Mouse (Mus musculus) testis, adult 2 months (tissue): ENCODE results near the gene Pdik1l. TPM values are rescaled to one million over a fixed set of nuclear protein-coding genes. Genes with fewer than 3 reads are reported as not detected.
"Not testable (repeated sequence)": the region's sequence is repeated elsewhere in the genome, so short reads cannot be mapped to it uniquely, and the experiment has no call there.

Experiments
- H3K27ac ChIP-seq: fragments of 200-500 bp; 2 replicates; pipeline ENCODE4 v1.5.1; 2012; ENCODE audit warnings: low read depth, low read length; ENCODE audit not compliant: control insufficient read depth, insufficient read depth
- H3K27me3 ChIP-seq: fragments of 200-500 bp; 2 replicates; pipeline ENCODE4 v1.6.1; 2012; ENCODE audit warnings: mild to moderate bottlenecking, low read length, moderate library complexity; ENCODE audit not compliant: control insufficient read depth, insufficient read depth
- H3K36me3 ChIP-seq: fragments of 200-500 bp; 2 replicates; pipeline ENCODE4 v1.6.1; 2012; ENCODE audit warnings: mild to moderate bottlenecking, low read length; ENCODE audit not compliant: control insufficient read depth, insufficient read depth
- H3K4me1 ChIP-seq: fragments of 200-500 bp; 2 replicates; pipeline ENCODE4 v1.6.1; 2012; ENCODE audit warnings: low read length; ENCODE audit not compliant: control insufficient read depth, insufficient read depth
- H3K4me3 ChIP-seq: fragments of 200-500 bp; 2 replicates; pipeline ENCODE4 v1.5.1; 2012; ENCODE audit warnings: low read depth, mild to moderate bottlenecking, low read length, moderate library complexity, mixed read lengths; ENCODE audit not compliant: control insufficient read depth
- CTCF ChIP-seq: fragments of 200-500 bp; IDR thresholded peaks from 2 replicates; pipeline ENCODE4 v1.5.1; 2012; ENCODE audit warnings: low read depth, mild to moderate bottlenecking, inconsistent platforms, low read length, moderate library complexity; ENCODE audit not compliant: control insufficient read depth, insufficient read depth, insufficient replicate concordance
- POLR2A ChIP-seq: fragments of 200-500 bp; IDR thresholded peaks from 2 replicates; pipeline ENCODE4 v1.6.1; 2012; ENCODE audit warnings: low read depth, mild to moderate bottlenecking, inconsistent platforms, low read length, moderate library complexity; ENCODE audit not compliant: control insufficient read depth
- polyA plus RNA-seq: library from polyadenylated mRNA; depleted of rRNA; stranded (reverse); fragments of >200 nt; gene quantifications from 2 replicates; pipeline ENCODE4 v1.2.3, GENCODE M21; 2012

Gene Pdik1l
- polyA plus RNA-seq, 1 experiment = 6.2 TPM

- no peak overlapping the region for H3K27ac ChIP-seq
- H3K4me3 ChIP-seq = no peak overlapping the region
- TF ChIP-seq CTCF (no peak), POLR2A (no peak)
- H3K4me1 ChIP-seq = no peaks in the 10 kb centered on the region
- H3K27me3 ChIP-seq = no peaks in the 10 kb centered on the region
- no peaks in the 10 kb centered on the region for H3K36me3 ChIP-seq
Measured at GRCm38 (mm10) chr4:134299498-134299810, 11.8 kb upstream of the Pdik1l start.

- TF ChIP-seq CTCF (no peak), POLR2A (no peak)
- Histone ChIP-seq H3K4me3 (no peak overlapping the region), H3K36me3 (no peaks in the 10 kb centered on the region), H3K27ac (no peak overlapping the region), H3K27me3 (no peaks in the 10 kb centered on the region), H3K4me1 (peaks cover 2% of the 10 kb centered on the region)
Measured at GRCm38 (mm10) chr4:134298626-134299497, 11.2 kb upstream of the Pdik1l start.

- TF ChIP-seq CTCF = no peak
- no peak for TF ChIP-seq POLR2A
- Histone ChIP-seq H3K4me1 (peaks cover 11% of the 10 kb centered on the region), H3K4me3 (no peak overlapping the region), H3K36me3 (no peaks in the 10 kb centered on the region), H3K27ac (no peak overlapping the region), H3K27me3 (no peaks in the 10 kb centered on the region)
Measured at GRCm38 (mm10) chr4:134297369-134297768, 9.7 kb upstream of the Pdik1l start.

- no peak overlapping the region for H3K4me3 ChIP-seq
- no peak overlapping the region for H3K27ac ChIP-seq
- H3K36me3 ChIP-seq = no peaks in the 10 kb centered on the region
- no peaks in the 10 kb centered on the region for H3K27me3 ChIP-seq
- TF ChIP-seq CTCF (no peak), POLR2A (no peak)
- H3K4me1 ChIP-seq = peaks cover 11% of the 10 kb centered on the region
Measured at GRCm38 (mm10) chr4:134296523-134296922, 8.8 kb upstream of the Pdik1l start.

GRCm38 (mm10) chr4:134296096-134296495 lies 8.4 kb upstream of the Pdik1l start:
- not testable (repeated sequence) for H3K27ac ChIP-seq, H3K4me3 ChIP-seq, H3K27me3 ChIP-seq, H3K36me3 ChIP-seq
- H3K4me1 ChIP-seq = peaks cover 11% of the 10 kb centered on the region

- Histone ChIP-seq H3K4me3 (no peak overlapping the region), H3K36me3 (no peaks in the 10 kb centered on the region), H3K27me3 (no peaks in the 10 kb centered on the region), H3K4me1 (peaks cover 11% of the 10 kb centered on the region), H3K27ac (no peak overlapping the region)
- TF ChIP-seq POLR2A (no peak), CTCF (no peak)
Measured at GRCm38 (mm10) chr4:134293692-134294163, 6.0 kb upstream of the Pdik1l start.

- Histone ChIP-seq H3K27ac (no peak overlapping the region), H3K4me3 (no peak overlapping the region), H3K4me1 (peaks cover 11% of the 10 kb centered on the region), H3K36me3 (no peaks in the 10 kb centered on the region), H3K27me3 (no peaks in the 10 kb centered on the region)
- TF ChIP-seq POLR2A (no peak), CTCF (no peak)
Measured at GRCm38 (mm10) chr4:134293061-134293691, 5.5 kb upstream of the Pdik1l start.
